Mouse (Mus musculus) hindlimb bud, embryonic 11.5 days (tissue): Measurements from ENCODE around the gene Cmip.
"Not testable (repeated sequence)": the region's sequence is repeated elsewhere in the genome, so short reads cannot be mapped to it uniquely, and the experiment has no call there.

Experiments used
- DNase-seq: peaks from one replicate; pipeline ENCODE4 v3.0.0-alpha.2; 2012; ENCODE audit warnings: low read depth, low spot score; ENCODE audit errors: extremely low spot score

Gene Cmip

GRCm38 (mm10) chr8:117410901-117411300 lies 154.0 kb downstream of the Cmip start:
- no peak for DNase-seq

GRCm38 (mm10) chr8:117412232-117412631 lies 155.4 kb downstream of the Cmip start:
- DNase-seq, result no peak

- DNase-seq, result no peak
Observed at GRCm38 (mm10) chr8:117417830-117418229, 161.0 kb downstream of the Cmip start.

GRCm38 (mm10) chr8:117420841-117421534 lies 164.1 kb downstream of the Cmip start:
- no peak for DNase-seq

- no peak for DNase-seq
Observed at GRCm38 (mm10) chr8:117421838-117422237, 165.0 kb downstream of the Cmip start.

- no peak for DNase-seq
Observed at GRCm38 (mm10) chr8:117422343-117422742, 165.5 kb downstream of the Cmip start.

- no peak for DNase-seq
Observed at GRCm38 (mm10) chr8:117423029-117423428, 166.2 kb downstream of the Cmip start.

GRCm38 (mm10) chr8:117427816-117428215 lies 171.0 kb downstream of the Cmip start:
- not testable (repeated sequence) for DNase-seq

GRCm38 (mm10) chr8:117428524-117429162 lies 171.8 kb downstream of the Cmip start:
- no peak for DNase-seq

- no peak for DNase-seq
Observed at GRCm38 (mm10) chr8:117430624-117431023, 173.8 kb downstream of the Cmip start.

- no peak for DNase-seq
Observed at GRCm38 (mm10) chr8:117431554-117431953, 174.7 kb downstream of the Cmip start.

- no peak for DNase-seq
Observed at GRCm38 (mm10) chr8:117432111-117432510, 175.2 kb downstream of the Cmip start.

- no peak for DNase-seq
Observed at GRCm38 (mm10) chr8:117433968-117434367, 177.1 kb downstream of the Cmip start.

- no peak for DNase-seq
Observed at GRCm38 (mm10) chr8:117436786-117437185, 179.9 kb downstream of the Cmip start.

- DNase-seq, result no peak
Observed at GRCm38 (mm10) chr8:117437616-117438015, 180.8 kb downstream of the Cmip start.

- no peak for DNase-seq
Observed at GRCm38 (mm10) chr8:117440317-117440716, 183.5 kb downstream of the Cmip start.

GRCm38 (mm10) chr8:117440759-117441158 lies 183.9 kb downstream of the Cmip start:
- DNase-seq, result no peak

- DNase-seq, result no peak
Observed at GRCm38 (mm10) chr8:117445507-117445906, 188.6 kb downstream of the Cmip start.

- no peak for DNase-seq
Observed at GRCm38 (mm10) chr8:117446344-117446997, 189.6 kb downstream of the Cmip start.

GRCm38 (mm10) chr8:117451072-117451471 lies 194.2 kb downstream of the Cmip start:
- no peak for DNase-seq

GRCm38 (mm10) chr8:117453974-117454373 lies 197.1 kb downstream of the Cmip start:
- DNase-seq, result no peak

- DNase-seq, result no peak
Observed at GRCm38 (mm10) chr8:117454516-117455116, 197.8 kb downstream of the Cmip start.
